Mouse (Mus musculus) mature B cell (primary cell): ENCODE results near the gene Aire.

Source experiments
- in situ Hi-C: fragments of 300-500 bp; cut with MboI; formaldehyde crosslinking; loops from 2 replicates; pipeline ENCODE4 v1.14.3; 2019

The Aire gene

GRCm38 (mm10) chr10:78008169-78008568 is 35.2 kb downstream of the Aire start:
- in situ Hi-C loops: no loop called here

- in situ Hi-C loops: no loop called here
These were observed 36.2 kb downstream of the Aire start for GRCm38 (mm10) chr10:78007203-78007602.

- in situ Hi-C loops: no loop called here
These were observed 37.5 kb downstream of the Aire start for GRCm38 (mm10) chr10:78005791-78006438.

- in situ Hi-C loops: no loop called here
These were observed 38.8 kb downstream of the Aire start for GRCm38 (mm10) chr10:78004479-78005100.

GRCm38 (mm10) chr10:78002316-78002715 is 41.1 kb downstream of the Aire start:
- in situ Hi-C loops: no loop called here

- in situ Hi-C loops: no loop called here
These were observed 41.6 kb downstream of the Aire start for GRCm38 (mm10) chr10:78001796-78002195.

GRCm38 (mm10) chr10:78000200-78000599 is 43.2 kb downstream of the Aire start:
- in situ Hi-C loops: no loop called here

- in situ Hi-C loops: no loop called here
These were observed 47.8 kb downstream of the Aire start for GRCm38 (mm10) chr10:77995639-77996038.

- in situ Hi-C loops: no loop called here
These were observed 57.6 kb downstream of the Aire start for GRCm38 (mm10) chr10:77985775-77986174.

- in situ Hi-C loops: no loop called here
These were observed 58.8 kb downstream of the Aire start for GRCm38 (mm10) chr10:77984660-77985059.
